Mouse (Mus musculus): ENCODE data around the gene Ddx47. TPM values are rescaled to one million over a fixed set of nuclear protein-coding genes. Genes with fewer than 3 reads are reported as not detected.

Gene Ddx47
- 10 to 100 TPM; 56.1 to 56.8 TPM for total RNA-seq (2021)
- long read RNA-seq, experiment 1, transcript Ddx47-201 (12 exons, 1,764 nt) = major isoform, 43 of 53 reads
- long read RNA-seq, experiment 1, partial matches to known transcripts = 2 of 53 reads
- long read RNA-seq, experiment 1, other reads (novel, unspliced or antisense) = 8 of 53 reads
- long read RNA-seq, experiment 2, transcript Ddx47-201 (12 exons, 1,764 nt) = major isoform, 35 of 40 reads
- long read RNA-seq, experiment 2, partial matches to known transcripts = 1 of 40 reads
- long read RNA-seq, experiment 2, other reads (novel, unspliced or antisense) = 4 of 40 reads

- intact Hi-C loops (cut with DNase I) = no loop called here
These were observed at the start of gene Ddx47 for GRCm38 (mm10) chr6:135011048-135011733. TSS of gene Ddx47 (plus strand) at chr6:135011612.

GRCm38 (mm10) chr6:134961858-134962517, 49.4 kb upstream of the Ddx47 start:
- intact Hi-C loops (cut with DNase I) = no loop called here
- no peak for DNase-seq (ENCODE audit: low spot score in 2 of 2)

More at GRCm38 (mm10) chr6:135011048-135011733, at the start of gene Ddx47:
- DNase-seq (ENCODE audit: low spot score in 2 of 2) = peak; percentile 95 to 97

- no peak for DNase-seq (ENCODE audit: low spot score in 2 of 2)
These were observed 48.9 kb upstream of the Ddx47 start for GRCm38 (mm10) chr6:134962518-134962893.

GRCm38 (mm10) chr6:134963910-134964309, 47.5 kb upstream of the Ddx47 start:
- DNase-seq (ENCODE audit: low spot score in 2 of 2) = no peak
- intact Hi-C loops (cut with DNase I) = no loop called here

More at GRCm38 (mm10) chr6:134962518-134962893, 48.9 kb upstream of the Ddx47 start:
- intact Hi-C loops (cut with DNase I) = no loop called here

- no peak for DNase-seq (ENCODE audit: low spot score in 2 of 2)
- intact Hi-C loops (cut with DNase I) = no loop called here
These were observed 44.7 kb upstream of the Ddx47 start for GRCm38 (mm10) chr6:134966681-134967080.

- intact Hi-C loops (cut with DNase I) = no loop called here
- DNase-seq (ENCODE audit: low spot score in 2 of 2) = no peak
These were observed 43.1 kb upstream of the Ddx47 start for GRCm38 (mm10) chr6:134968326-134968725.

- intact Hi-C loops (cut with DNase I) = no loop called here
- no peak for DNase-seq (ENCODE audit: low spot score in 2 of 2)
These were observed 41.9 kb upstream of the Ddx47 start for GRCm38 (mm10) chr6:134969498-134969897.

GRCm38 (mm10) chr6:134972096-134972495, 39.3 kb upstream of the Ddx47 start:
- DNase-seq (ENCODE audit: low spot score in 2 of 2) = no peak
- intact Hi-C loops (cut with DNase I) = no loop called here

- intact Hi-C loops (cut with DNase I) = no loop called here
- DNase-seq (ENCODE audit: low spot score in 2 of 2) = no peak
These were observed 34.8 kb upstream of the Ddx47 start for GRCm38 (mm10) chr6:134976628-134977027.

GRCm38 (mm10) chr6:134981231-134982062, 30.0 kb upstream of the Ddx47 start, which contains the start of gene Apold1:
TSS of gene Apold1 (plus strand) at chr6:134981718.
- no peak for DNase-seq (ENCODE audit: low spot score in 2 of 2)
- intact Hi-C loops (cut with DNase I) = no loop called here

- intact Hi-C loops (cut with DNase I) = no loop called here
- peak; percentile 89 to 91 for DNase-seq (ENCODE audit: low spot score in 2 of 2)
These were observed 27.7 kb upstream of the Ddx47 start for GRCm38 (mm10) chr6:134983529-134984370.

- DNase-seq (ENCODE audit: low spot score in 2 of 2) = peak in 1 of 2 experiments; percentile 45
- intact Hi-C loops (cut with DNase I) = no loop called here
These were observed 26.7 kb upstream of the Ddx47 start for GRCm38 (mm10) chr6:134984748-134985147.

GRCm38 (mm10) chr6:134988377-134988776, 23.0 kb upstream of the Ddx47 start:
- intact Hi-C loops (cut with DNase I) = no loop called here
- DNase-seq (ENCODE audit: low spot score in 2 of 2) = no peak

- intact Hi-C loops (cut with DNase I) = no loop called here
- no peak for DNase-seq (ENCODE audit: low spot score in 2 of 2)
These were observed 20.7 kb upstream of the Ddx47 start for GRCm38 (mm10) chr6:134990674-134991073.

GRCm38 (mm10) chr6:134994031-134994651, 17.3 kb upstream of the Ddx47 start:
- peak; percentile 71 to 93 for DNase-seq (ENCODE audit: low spot score in 2 of 2)
- intact Hi-C loops (cut with DNase I) = no loop called here

GRCm38 (mm10) chr6:134994985-134995384, 16.4 kb upstream of the Ddx47 start:
- intact Hi-C loops (cut with DNase I) = no loop called here
- DNase-seq (ENCODE audit: low spot score in 2 of 2) = peak; percentile 63

GRCm38 (mm10) chr6:134996918-134997317, 14.5 kb upstream of the Ddx47 start:
- intact Hi-C loops (cut with DNase I) = no loop called here
- DNase-seq (ENCODE audit: low spot score in 2 of 2) = no peak

- intact Hi-C loops (cut with DNase I) = no loop called here
- DNase-seq (ENCODE audit: low spot score in 2 of 2) = no peak
These were observed 13.3 kb upstream of the Ddx47 start for GRCm38 (mm10) chr6:134998076-134998475.
